Mouse (Mus musculus) heart, postnatal 0 days (tissue): ENCODE results near the gene Oaz3.

ENCODE experiments used
- CTCF ChIP-seq: IDR thresholded peaks from 2 replicates; pipeline ENCODE4 v1.5.1; 2016; ENCODE audit warnings: antibody characterized with exemption, control low read depth, low read depth
- EP300 ChIP-seq: IDR thresholded peaks from 2 replicates; pipeline ENCODE4 v1.6.1; 2016; ENCODE audit warnings: antibody characterized with exemption, low read depth

DNA sequence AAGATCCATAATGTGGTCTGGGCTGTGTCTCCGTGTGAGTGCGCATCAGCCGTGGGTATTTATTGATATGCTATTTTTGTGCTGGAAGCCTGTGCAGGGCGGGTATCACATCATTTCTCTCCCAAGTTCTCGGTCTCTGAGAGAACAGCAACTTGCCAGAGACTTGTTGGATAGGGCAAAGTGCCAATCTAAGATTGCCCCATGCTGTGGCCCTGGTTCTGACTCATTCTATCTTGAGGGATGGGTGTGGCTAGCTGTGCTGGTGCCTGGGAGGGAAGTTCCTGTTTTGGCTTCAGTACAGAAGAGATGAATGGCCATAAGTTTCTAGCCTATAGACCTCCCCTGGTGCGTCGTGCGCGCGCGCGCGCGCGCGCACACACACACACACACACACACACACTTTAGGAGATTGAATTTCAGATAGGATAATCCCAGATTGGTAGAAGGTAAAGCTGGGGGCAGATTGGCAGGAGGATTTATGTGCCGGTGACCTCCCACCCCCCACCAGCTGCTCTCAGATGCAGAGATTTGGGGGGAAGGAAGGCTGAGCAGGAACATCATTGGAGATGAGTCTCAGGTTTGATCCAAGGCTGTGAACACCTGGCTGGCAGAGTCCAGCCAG is 39.2 kb upstream of the Oaz3 start:
- TF ChIP-seq CTCF (no peak), EP300 (no peak)
